Mouse (Mus musculus) ovary, postnatal 36 days (tissue): Measurements from ENCODE around the gene Hist1h2bn.
"Not testable (repeated sequence)": the region's sequence is repeated elsewhere in the genome, so short reads cannot be mapped to it uniquely, and the experiment has no call there.

Experiments
- DNase-seq: peaks from one replicate; pipeline ENCODE4 v3.0.0; 2022; ENCODE audit warnings: low spot score, mixed read lengths

Hist1h2bn gene

DNA sequence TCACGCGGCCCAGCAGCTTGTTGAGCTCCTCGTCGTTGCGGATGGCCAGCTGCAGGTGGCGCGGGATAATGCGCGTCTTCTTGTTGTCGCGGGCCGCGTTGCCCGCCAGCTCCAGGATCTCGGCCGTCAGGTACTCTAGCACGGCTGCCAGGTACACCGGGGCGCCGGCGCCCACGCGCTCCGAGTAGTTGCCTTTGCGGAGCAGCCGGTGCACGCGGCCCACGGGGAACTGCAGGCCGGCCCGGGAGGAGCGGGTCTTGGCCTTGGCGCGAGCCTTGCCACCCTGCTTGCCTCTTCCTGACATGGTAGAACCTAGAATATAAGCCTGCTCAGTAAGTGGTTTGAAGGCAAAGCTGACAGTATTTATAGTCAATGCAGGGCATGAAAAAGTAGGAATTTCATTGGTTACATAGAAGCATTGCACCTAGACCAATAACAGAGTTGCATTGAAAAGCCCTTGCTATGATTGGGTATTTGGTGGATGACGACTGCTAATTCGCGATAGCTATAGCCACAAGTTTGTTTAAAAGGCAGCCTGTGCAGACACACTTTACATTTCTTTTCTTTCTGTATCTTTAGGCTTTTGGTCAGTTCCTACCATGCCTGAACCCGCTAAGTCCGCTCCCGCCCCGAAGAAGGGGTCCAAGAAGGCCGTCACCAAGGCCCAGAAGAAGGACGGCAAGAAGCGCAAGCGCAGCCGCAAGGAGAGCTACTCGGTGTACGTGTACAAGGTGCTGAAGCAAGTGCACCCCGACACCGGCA is at the start of gene Hist1h2bn, which contains the start of gene Hist1h2ak:
Gene Hist1h2bn (plus strand): TSS at position 600 of the 762 bp plus-strand sequence.
Gene Hist1h2ak (minus strand): TSS at position 304 of the 762 bp plus-strand sequence.
- peak; percentile 58 for DNase-seq

DNA sequence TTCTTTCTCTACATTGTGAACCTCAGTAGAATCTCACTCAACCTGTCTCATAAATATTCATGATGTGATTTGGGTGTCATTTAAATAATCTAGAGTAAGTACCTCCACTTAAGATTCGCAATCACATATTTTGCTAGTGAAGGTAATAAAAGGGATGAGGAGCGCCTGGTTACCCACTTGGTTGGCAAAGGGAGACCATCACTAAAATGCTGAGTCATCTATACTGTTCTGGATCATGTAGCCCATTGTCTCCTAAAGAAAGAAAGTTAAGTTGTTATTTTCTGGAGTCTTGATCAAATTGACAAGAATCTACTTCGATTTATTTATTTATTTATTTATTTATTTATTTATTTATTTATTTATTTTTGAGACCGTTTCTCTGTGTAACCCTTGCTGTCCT is 47.3 kb upstream of the Hist1h2bn start:
- DNase-seq = no peak

GRCm38 (mm10) chr13:21710031-21710711 is 43.8 kb upstream of the Hist1h2bn start:
- DNase-seq = peak; percentile 82

DNA sequence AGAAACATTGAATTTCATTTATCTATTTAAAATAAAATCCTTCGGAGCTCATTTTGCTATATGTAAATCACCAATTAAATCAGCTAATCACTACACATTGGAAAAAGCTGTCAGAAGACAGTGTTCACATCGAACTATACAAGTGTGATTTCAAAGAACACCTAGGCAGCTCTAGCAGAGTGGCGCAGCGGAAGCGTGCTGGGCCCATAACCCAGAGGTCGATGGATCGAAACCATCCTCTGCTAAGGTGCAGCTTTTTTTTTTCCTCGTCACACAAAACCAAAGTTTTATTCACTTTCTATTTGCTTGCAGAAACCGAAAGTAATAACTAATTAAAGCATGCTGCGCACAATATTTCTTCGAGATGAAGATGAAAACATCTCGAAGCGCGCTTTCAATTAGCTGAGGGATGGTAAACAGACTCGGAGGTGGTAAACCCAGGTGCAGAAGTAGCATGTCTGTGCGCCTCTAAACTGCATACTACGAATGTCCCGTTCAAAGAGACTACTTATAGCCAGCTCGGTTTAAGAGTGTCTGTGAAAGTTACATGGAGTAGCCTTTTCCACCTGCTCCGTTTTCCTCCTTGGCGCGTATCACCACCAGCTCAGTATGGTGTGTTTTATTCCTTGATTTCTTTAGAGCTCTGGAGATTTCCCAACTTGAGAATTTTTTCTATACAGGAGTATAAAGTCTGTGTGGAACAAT is 43.0 kb upstream of the Hist1h2bn start:
- DNase-seq = peak; percentile 67

DNA sequence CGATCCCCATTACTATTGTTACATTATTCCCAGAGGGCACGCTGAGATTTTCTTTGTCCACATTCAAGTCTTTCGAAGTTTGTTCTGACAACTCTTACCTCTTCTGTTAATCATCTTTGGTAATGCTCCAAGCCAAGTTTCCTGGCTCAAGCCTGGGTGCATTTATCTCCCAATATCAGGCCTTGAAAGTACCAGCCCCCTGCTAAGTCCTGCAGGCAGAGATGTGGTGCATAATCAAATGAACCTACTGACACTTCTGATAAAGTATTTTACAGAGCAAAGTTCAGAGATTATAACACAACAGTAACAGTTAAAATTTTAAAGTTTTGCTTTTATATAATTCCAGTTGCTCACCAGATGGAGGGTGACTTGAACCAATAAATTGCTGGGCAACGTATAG is 42.2 kb upstream of the Hist1h2bn start:
- DNase-seq = no peak

DNA sequence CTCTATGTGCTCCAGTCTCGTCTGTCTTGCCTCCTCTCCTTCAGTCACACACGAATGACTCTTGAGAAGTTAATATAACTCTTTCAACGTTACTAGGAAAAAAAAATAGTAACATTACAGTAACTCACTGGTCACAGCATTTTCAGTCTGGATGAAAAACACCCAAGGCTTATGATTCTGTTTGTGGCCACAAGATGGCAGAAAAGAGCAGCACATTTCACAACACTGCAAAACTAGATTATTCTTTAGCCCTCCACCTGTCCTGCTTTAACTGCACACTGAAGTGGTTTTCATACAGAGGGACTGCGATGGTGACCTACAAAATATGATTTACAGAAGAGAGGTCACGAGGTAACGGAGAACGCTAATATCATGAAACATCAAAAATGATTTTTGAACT is 39.2 kb upstream of the Hist1h2bn start:
- peak; percentile 30 for DNase-seq

- no peak for DNase-seq
Measured at GRCm38 (mm10) chr13:21715131-21715863, 38.6 kb upstream of the Hist1h2bn start.

DNA sequence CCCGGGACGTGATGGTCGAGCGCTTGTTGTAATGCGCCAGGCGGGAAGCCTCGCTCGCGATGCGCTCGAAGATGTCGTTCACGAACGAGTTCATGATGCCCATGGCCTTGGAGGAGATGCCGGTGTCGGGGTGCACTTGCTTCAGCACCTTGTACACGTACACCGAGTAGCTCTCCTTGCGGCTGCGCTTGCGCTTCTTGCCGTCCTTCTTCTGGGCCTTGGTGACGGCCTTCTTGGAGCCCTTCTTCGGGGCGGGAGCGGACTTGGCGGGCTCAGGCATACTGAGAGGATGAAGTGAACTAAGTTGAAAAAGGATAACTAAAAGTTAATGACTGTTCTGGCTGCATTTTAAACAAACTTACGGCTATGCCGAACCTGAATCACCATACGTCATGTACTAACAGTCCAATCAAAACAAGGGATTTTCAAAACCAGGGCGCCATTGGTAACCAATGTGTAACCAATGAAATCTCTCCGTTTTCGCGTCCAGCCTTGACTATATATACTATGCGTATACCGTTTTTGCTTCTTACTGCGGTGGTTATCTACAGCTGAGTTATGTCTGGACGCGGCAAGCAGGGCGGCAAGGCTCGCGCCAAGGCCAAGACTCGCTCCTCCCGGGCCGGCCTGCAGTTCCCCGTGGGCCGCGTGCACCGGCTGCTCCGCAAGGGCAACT is 37.9 kb upstream of the Hist1h2bn start, which contains the start of the genes Hist1h2bl and Hist1h2ai:
Gene Hist1h2bl (minus strand): TSS at position 280 of the 676 bp plus-strand sequence.
Gene Hist1h2ai (plus strand): TSS at position 559 of the 676 bp plus-strand sequence.
- peak; percentile 69 for DNase-seq

- not testable (repeated sequence) for DNase-seq
Measured at GRCm38 (mm10) chr13:21716540-21717391, 37.2 kb upstream of the Hist1h2bn start.

DNA sequence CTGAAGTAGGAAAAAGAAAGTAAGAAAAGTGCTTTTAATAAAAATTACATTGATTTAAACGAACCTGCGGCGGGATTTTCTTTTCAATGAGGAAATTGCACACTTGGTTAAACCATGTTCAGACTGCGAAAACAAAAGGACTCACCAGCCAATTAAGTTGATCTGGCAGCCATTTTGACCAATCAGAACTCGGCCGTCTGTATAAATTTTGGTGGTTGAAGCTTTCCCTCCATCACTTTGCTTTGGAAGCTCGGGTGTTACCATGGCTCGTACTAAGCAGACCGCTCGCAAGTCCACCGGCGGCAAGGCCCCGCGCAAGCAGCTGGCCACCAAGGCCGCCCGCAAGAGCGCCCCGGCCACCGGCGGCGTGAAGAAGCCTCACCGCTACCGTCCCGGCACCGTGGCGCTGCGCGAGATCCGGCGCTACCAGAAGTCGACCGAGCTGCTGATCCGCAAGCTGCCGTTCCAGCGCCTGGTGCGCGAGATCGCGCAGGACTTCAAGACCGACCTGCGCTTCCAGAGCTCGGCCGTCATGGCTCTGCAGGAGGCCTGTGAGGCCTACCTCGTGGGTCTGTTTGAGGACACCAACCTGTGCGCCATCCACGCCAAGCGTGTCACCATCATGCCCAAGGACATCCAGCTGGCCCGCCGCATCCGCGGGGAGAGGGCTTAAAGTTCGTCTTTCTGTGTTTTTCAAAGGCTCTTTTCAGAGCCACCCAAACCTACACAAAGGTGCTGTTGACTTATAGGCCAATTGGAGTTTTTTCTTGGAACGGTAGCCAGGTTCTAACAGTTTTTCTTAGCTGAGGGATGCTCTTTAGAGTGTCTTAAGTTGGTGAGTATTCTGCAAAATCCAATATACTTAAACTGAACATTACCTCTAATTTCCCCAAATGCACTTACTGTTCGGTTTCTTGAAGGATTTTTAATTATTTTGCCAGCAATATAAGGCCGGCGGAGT is 36.2 kb upstream of the Hist1h2bn start, which contains the start of gene Hist1h3h:
Gene Hist1h3h (plus strand): TSS at position 263 of the 961 bp plus-strand sequence.
- peak; percentile 77 for DNase-seq

GRCm38 (mm10) chr13:21718381-21719080 is 35.4 kb upstream of the Hist1h2bn start:
- no peak for DNase-seq

GRCm38 (mm10) chr13:21721107-21721756 is 32.7 kb upstream of the Hist1h2bn start:
- not testable (repeated sequence) for DNase-seq

- DNase-seq = peak; percentile 59
Measured at GRCm38 (mm10) chr13:21721757-21722372, 32.1 kb upstream of the Hist1h2bn start, which contains the start of gene Hist1h2bm. Gene Hist1h2bm, plus strand, starts transcription at chr13:21722044.

DNA sequence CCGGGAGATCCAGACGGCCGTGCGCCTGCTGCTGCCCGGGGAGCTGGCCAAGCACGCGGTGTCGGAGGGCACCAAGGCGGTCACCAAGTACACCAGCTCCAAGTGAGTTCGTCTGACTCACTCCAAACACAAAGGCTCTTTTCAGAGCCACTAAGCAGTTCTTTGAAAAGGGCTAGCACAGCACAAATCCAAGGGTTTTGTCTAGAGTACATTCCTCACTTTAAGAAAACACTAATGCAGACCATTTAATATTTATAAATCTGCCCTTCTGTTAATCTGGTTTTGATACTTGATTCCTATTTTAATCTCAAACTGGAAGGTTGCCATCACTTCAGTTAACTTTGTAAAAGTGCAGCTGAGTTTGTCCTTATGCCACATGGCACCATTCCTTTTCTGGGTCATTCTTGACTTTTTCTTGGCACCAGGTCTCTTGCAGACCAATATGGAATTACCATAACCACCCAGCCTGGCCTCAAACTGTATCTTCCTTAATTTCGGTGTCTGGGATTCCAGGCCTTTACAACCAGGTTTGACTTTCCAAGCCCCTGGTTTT is 31.5 kb upstream of the Hist1h2bn start:
- no peak for DNase-seq

DNA sequence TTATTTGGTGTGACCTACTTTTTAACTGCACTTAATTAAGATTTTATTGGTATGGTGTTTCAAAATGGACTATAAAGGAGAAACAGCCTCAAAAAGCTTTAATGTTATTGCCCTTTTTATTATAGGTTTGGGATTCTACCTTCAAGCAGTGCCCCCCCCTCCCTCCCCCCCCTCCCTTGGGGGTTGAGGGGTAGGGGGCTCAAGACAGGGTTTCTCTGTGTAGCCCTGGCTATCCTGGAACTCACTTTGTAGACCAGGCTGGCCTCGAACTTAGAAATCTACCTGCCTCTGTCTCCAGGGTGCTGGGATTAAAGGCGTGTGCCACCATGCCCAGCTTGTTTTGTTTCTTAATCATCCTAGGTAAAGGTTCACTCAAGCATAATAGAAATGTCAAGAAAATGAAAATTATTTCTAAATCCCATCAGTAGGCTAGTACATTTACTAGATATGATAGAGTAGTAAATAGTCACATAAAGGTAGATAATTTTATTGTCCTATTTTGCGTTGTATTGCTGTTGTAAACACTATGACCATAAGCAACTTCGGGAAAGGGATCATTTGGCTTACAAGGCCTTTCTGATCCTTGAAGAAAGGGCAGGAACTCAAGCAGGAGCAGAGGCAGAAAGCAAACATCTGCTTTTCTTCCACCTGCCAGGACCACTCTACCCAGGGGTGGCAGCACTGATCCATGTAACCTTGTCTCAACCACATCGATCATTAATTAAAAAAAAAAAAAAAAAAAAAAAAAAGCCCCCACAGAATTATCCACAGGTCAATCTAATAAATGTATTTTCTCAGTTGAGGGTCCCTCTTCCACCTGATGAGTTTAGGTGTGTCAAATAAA is 30.7 kb upstream of the Hist1h2bn start:
- no peak for DNase-seq
